Mouse (Mus musculus) midbrain, embryonic 11.5 days (tissue): ENCODE data around the gene Macrod1. TPM values are rescaled to one million over a fixed set of nuclear protein-coding genes. Genes with fewer than 3 reads are reported as not detected.

Source experiments
- ATAC-seq: fragments of 200-750 bp; cut with Nextera tagmentation; 2 replicates; pipeline ENCODE4 v1.8.0; 2017; ENCODE audit warnings: moderate TSS enrichment, moderate library complexity; ENCODE audit not compliant: low FRiP score
- DNase-seq: peaks from one replicate; pipeline ENCODE4 v3.0.0; 2015; ENCODE audit warnings: low spot score; ENCODE audit errors: missing footprints
- H3K27ac ChIP-seq: fragments of 300-500 bp; sonication (generic); 2 replicates; pipeline ENCODE4 v1.5.1; 2014; ENCODE audit warnings: low read depth, low read length
- H3K27me3 ChIP-seq: fragments of 300-500 bp; sonication (generic); 2 replicates; pipeline ENCODE4 v1.6.1; 2014; ENCODE audit warnings: mild to moderate bottlenecking, low read length, moderate library complexity, mixed read lengths; ENCODE audit not compliant: control insufficient read depth, insufficient read depth
- H3K36me3 ChIP-seq: fragments of 300-500 bp; sonication (generic); 2 replicates; pipeline ENCODE4 v1.6.1; 2014; ENCODE audit warnings: mild to moderate bottlenecking, low read length, moderate library complexity, mixed read lengths; ENCODE audit not compliant: control insufficient read depth, insufficient read depth
- H3K4me1 ChIP-seq: fragments of 300-500 bp; sonication (generic); 2 replicates; pipeline ENCODE4 v1.6.1; 2014; ENCODE audit warnings: low read length; ENCODE audit not compliant: control insufficient read depth, insufficient read depth
- H3K4me2 ChIP-seq: fragments of 300-500 bp; sonication (generic); 2 replicates; pipeline ENCODE4 v1.6.1; 2014; ENCODE audit warnings: mild to moderate bottlenecking, moderate library complexity
- H3K4me3 ChIP-seq: fragments of 300-500 bp; sonication (generic); 2 replicates; pipeline ENCODE4 v1.5.1; 2014; ENCODE audit warnings: low read depth, low read length
- H3K9ac ChIP-seq: fragments of 300-500 bp; sonication (generic); 2 replicates; pipeline ENCODE4 v1.6.1; 2014; ENCODE audit warnings: low read length
- H3K9me3 ChIP-seq: fragments of 300-500 bp; sonication (generic); 2 replicates; pipeline ENCODE4 v1.6.1; 2016; ENCODE audit warnings: low read length; ENCODE audit not compliant: control insufficient read depth
- WGBS: fragments of 180-500 bp; shearing (Covaris S2); extraction: QIAGEN DNeasy Blood & Tissue Kit; methylation state at CpG from one replicate; pipeline ENCODE4 v1.1.7; 2014; 5-methylcytosine and 5-hydroxymethylcytosine counted together
- polyA plus RNA-seq: library from polyadenylated mRNA; unstranded; fragments of >200 nt; fragmentation: Nextera tagmentation; extraction: Ambion mirVana; gene quantifications from 2 replicates; pipeline ENCODE4 v1.2.1, GENCODE M21; 2014

The Macrod1 gene
- polyA plus RNA-seq, 1 experiment from 2014 or later = 3.0 TPM

DNA sequence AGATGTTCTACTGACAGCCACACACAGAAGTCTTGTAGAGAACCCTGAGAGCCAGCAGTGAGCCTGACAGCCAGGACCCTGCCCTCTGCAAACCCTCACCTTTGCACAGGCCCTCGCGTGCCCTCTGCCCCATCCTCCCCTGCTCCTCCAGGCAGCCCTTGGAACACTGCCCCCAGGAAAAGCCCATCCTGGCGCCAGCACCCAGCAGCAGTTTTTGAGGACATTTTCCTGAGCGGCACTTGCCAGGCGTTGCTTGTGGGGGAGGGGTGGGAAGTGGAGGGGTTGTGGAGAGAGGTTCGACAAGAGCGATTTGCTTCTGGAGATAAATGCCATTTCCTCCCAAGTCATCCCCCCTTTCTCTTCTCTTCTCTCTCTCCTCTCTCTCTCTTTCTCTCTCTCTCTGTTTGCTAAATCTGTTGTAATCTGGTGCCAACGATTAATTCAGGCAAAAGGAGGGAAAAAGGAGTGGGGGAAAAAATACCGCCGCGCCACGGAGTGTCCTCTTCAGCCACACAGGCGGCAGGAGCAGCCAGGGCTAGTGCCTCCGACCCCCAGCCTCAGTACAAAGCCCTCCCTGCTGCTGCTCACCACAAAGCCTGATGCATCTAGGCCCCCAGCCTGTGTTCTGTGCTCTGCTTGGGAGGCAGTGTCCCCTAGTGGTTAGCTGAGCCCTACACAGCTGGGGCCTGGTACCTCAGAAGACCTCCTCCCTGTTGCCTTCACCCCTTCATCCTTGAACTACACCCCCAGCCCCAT is 103.7 kb downstream of the Macrod1 start:
- DNase-seq (peak; percentile 94), ATAC-seq (peak; percentile 86)
- WGBS = 3% methylated on average over 14 of the region's 14 CpGs
- Histone ChIP-seq H3K4me1 (peaks cover 46% of the 10 kb centered on the region), H3K27ac (0 out of 2 replicates have a peak overlapping the region, but pooled peaks have one; percentile 27), H3K27me3 (peaks cover 19% of the 10 kb centered on the region; the same call in 1 of the 2 replicates), H3K4me3 (peak overlapping the region; percentile 14; the same call in 1 of the 2 replicates), H3K9me3 (no peaks in the 10 kb centered on the region), H3K9ac (peak overlapping the region; percentile 62), H3K36me3 (no peaks in the 10 kb centered on the region), H3K4me2 (peak overlapping the region; percentile 34; the same call in 1 of the 2 replicates)

DNA sequence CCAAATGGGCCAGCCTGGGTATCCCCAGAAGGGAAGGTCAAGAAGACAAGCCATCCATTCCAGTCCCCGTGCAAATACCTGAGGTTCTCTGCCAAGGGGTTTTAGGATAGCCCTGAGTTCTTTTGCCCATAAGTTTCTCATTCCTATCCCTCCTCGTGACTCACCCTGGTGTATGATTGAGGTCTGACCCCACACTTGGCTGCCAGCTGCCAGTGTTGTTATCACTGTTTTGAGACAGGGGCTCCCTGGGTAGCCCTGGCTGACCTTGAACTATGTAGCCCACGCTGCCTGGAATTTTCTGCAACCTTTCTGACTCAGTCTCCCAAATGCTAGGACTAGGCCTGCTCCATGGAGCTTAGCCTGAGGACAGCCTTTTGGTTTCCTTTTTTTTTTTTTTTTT is 104.5 kb downstream of the Macrod1 start:
- ATAC-seq (no peak), DNase-seq (no peak)
- H3K4me2 ChIP-seq = no peak overlapping the region
- H3K4me1 ChIP-seq = peaks cover 46% of the 10 kb centered on the region
- H3K27ac ChIP-seq = no peak overlapping the region
- no peaks in the 10 kb centered on the region for H3K36me3 ChIP-seq
- peaks cover 21% of the 10 kb centered on the region for H3K27me3 ChIP-seq
- H3K9me3 ChIP-seq = no peaks in the 10 kb centered on the region
- H3K4me3 ChIP-seq = no peak overlapping the region
- WGBS = 79% methylated on average over 3 of the region's 3 CpGs
- no peak overlapping the region for H3K9ac ChIP-seq

DNA sequence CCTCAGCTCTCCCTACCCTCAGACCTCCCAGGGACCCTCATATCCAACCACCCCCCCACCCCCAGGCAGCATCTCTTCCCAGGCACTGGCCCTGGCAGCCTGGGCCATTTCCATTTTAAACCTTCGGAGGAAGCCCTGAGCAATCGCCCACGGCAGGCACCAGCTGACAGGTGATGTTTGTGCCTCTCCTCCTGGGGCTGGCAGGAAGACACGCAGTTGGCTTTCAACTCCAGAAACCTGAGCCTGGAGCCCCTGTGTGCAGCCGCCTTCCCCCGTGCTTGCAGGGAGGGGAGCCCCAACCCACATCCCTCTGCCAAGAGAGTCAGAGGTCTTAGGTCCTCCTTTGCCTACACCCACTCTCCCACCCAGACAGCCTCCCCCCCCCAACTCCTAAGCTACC is 107.6 kb downstream of the Macrod1 start:
- Histone ChIP-seq H3K9ac (peak overlapping the region; percentile 83), H3K4me3 (peak overlapping the region; percentile 73), H3K9me3 (no peaks in the 10 kb centered on the region), H3K4me1 (peaks cover 35% of the 10 kb centered on the region), H3K27ac (no peak overlapping the region), H3K4me2 (peak overlapping the region; percentile 99), H3K27me3 (peaks cover 35% of the 10 kb centered on the region), H3K36me3 (no peaks in the 10 kb centered on the region)
- WGBS = 10% methylated on average over 6 of the region's 6 CpGs
- DNase-seq (no peak), ATAC-seq (no peak)

DNA sequence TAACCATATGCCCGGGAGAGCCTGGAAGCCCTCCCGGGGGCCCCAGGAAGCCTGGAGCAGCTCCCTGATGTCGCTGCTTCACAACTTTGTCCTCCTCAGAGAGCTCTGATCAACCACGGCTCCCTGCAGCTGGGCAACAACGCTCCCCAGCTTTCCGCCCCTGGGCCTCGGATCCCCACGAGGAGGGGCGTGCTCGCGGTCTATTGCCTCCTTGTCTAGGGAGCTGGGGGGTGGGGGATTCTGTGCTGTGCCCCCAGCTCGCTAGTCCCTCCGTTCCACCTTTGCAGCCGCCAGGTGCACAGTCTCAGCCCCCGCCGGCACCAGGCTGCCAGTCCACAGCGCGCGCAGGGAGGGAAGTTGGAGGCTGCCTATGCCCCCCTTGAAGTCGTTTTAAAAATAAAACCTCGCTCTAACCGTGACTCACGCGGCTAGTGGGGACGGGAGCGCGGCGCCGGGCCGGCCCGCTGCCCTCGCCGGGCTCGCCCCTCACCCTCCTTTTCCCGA is 108.3 kb downstream of the Macrod1 start:
- WGBS = under 1% methylated on average over 35 of the region's 35 CpGs
- Histone ChIP-seq H3K9me3 (no peaks in the 10 kb centered on the region), H3K36me3 (no peaks in the 10 kb centered on the region), H3K9ac (peak overlapping the region; percentile 83), H3K4me3 (peak overlapping the region; percentile 73), H3K27ac (no peak overlapping the region), H3K27me3 (peaks cover 32% of the 10 kb centered on the region), H3K4me1 (peaks cover 30% of the 10 kb centered on the region), H3K4me2 (peak overlapping the region; percentile 99)
- no peak for ATAC-seq
- DNase-seq = peak; percentile 94

DNA sequence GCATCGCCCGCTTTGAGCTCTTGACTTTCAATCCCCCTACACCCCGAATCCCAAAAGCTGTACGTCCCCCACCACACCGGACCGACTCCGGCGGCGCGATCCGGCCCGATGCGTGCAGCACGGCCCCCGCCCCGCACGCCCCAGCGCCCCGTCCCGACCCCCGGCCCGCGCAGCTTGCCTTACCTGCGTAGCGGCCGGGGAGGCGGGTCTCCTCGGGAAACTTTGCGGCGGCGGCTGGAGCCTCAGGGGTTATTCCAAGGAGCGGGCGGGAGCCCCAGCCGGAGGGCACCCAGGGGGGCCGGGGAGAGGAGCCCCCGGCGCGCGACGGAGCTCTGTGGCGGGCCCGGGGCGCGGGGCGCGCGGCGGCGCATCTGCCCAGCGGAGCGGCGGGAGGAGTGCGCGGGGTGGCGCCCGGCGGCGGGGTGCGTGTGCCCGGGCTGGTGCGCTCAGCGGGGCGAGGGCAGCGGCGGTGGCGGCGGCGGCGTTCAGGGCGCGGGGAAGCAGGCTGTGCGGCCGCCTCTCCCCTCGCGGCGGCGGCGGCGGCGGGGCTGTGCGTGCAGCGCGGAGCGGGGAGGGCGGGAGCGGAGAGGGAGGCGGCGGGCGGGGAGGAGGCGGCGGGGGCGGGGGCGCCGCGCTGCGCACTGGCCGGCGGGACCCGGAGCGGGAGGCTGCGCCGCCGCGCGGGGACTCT is 109.0 kb downstream of the Macrod1 start:
- no peak overlapping the region for H3K27ac ChIP-seq
- H3K4me1 ChIP-seq = peaks cover 22% of the 10 kb centered on the region
- no peak for DNase-seq
- H3K9ac ChIP-seq = peak overlapping the region; percentile 83
- 1% methylated on average over 62 of the region's 105 CpGs for WGBS
- ATAC-seq = peak; percentile 50
- H3K4me3 ChIP-seq = peak overlapping the region; percentile 73
- H3K27me3 ChIP-seq = peaks cover 31% of the 10 kb centered on the region
- no peaks in the 10 kb centered on the region for H3K36me3 ChIP-seq
- H3K4me2 ChIP-seq = peak overlapping the region; percentile 99
- no peaks in the 10 kb centered on the region for H3K9me3 ChIP-seq

DNA sequence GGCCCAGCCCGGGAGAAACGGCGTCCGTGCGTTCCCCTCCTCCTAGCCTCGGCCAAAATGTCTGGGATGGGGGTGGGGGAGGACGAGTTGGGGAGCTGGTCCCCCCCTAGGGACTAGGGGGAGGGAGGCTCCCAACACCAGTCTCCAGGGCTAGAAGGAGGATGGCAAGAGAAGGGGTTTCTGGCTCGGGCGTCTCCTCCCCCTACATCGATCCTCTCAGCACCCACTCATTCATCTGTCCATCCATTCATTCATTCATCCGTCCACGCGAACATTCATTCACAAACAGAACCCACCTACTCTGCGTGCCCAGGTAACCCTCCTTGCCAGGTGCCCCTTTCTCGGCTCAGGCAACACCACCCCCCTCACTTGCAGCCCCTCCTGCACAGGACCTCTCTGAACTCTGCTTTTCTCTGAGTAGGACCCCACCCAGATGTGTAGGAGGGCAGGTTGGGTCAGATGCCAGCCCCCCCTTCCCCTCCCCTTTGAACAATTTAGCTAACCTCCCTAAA is 109.6 kb downstream of the Macrod1 start:
- DNase-seq (peak; percentile 91), ATAC-seq (peak; percentile 6)
- Histone ChIP-seq H3K27me3 (peaks cover 30% of the 10 kb centered on the region), H3K4me2 (peak overlapping the region; percentile 99), H3K36me3 (no peaks in the 10 kb centered on the region), H3K27ac (no peak overlapping the region), H3K4me3 (peak overlapping the region; percentile 73), H3K9me3 (no peaks in the 10 kb centered on the region), H3K4me1 (peaks cover 23% of the 10 kb centered on the region), H3K9ac (peak overlapping the region; percentile 83)
- 4% methylated on average over 15 of the region's 15 CpGs for WGBS

DNA sequence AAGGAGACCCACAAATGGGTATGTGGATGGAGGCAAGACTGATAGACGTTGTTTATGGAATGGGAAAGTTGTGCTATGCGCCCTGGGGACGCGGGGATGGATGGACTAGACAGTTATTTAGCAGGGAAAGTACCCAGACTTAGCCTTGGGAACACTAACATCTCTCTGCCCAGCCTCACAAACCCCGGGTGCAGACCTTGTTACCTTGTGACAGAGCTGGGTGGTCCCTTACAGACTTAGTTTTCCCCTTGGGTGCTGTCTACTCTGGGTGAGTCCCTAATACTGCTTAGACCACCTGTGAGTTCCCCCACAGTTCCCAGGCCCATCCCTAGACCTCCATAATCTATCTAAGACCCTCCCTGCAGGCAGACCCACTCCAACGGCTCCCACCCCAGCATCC is 110.2 kb downstream of the Macrod1 start:
- H3K4me3 ChIP-seq = no peak overlapping the region
- peaks cover 28% of the 10 kb centered on the region for H3K4me1 ChIP-seq
- no peaks in the 10 kb centered on the region for H3K36me3 ChIP-seq
- H3K27ac ChIP-seq = no peak overlapping the region
- H3K9me3 ChIP-seq = no peaks in the 10 kb centered on the region
- WGBS = 11% methylated on average over 6 of the region's 6 CpGs
- no peak overlapping the region for H3K9ac ChIP-seq
- peaks cover 30% of the 10 kb centered on the region for H3K27me3 ChIP-seq
- H3K4me2 ChIP-seq = no peak overlapping the region
- DNase-seq = peak; percentile 91
- ATAC-seq = no peak

DNA sequence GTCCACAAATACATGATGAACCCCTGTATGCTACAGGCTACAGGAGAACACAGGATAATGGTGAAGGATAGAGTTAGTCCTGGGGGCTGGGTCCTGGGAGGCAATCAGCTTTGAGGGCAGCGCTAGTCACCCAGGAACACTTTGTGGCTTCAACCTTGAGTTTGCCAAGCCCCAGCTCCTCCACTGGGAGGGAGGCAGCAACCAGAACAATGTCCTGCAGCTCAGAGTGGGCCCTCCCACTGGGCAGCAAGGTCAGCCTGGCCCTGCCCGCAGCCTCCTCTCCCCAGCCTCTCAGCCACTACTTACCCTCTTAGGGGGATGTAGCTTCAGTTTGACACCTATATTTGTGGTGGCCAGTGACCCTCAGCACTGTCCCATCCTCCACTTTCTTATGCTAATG is 111.8 kb downstream of the Macrod1 start:
- no peak overlapping the region for H3K4me3 ChIP-seq
- no peaks in the 10 kb centered on the region for H3K36me3 ChIP-seq
- no peak overlapping the region for H3K27ac ChIP-seq
- no peak overlapping the region for H3K9ac ChIP-seq
- H3K27me3 ChIP-seq = peaks cover 27% of the 10 kb centered on the region
- H3K4me2 ChIP-seq = no peak overlapping the region
- ATAC-seq = no peak
- DNase-seq = no peak
- no peaks in the 10 kb centered on the region for H3K9me3 ChIP-seq
- WGBS = 38% methylated on average over 2 of the region's 2 CpGs
- H3K4me1 ChIP-seq = peaks cover 41% of the 10 kb centered on the region

DNA sequence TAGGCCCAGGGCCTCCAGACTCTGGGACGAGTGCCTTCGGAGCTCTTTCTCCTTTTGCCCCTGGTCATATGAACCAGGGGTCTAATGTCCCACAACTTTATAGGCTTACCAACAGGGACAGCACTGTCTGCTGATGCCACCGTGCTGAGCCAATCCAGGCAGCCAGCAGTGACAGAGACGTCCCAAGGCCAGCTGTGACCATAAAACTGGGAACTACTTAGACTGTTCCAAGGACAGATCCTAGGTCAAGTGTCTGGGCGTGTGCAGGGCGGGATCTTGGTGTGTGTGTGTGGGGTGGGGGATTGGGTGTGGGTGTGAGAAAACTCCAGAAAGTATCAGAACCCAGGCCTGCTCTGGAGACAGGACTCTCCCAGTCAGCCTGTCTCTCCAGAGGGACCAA is 114.3 kb downstream of the Macrod1 start:
- H3K4me3 ChIP-seq = no peak overlapping the region

More for the DNA sequence above, 114.3 kb downstream of the Macrod1 start:
- ATAC-seq = no peak
- Histone ChIP-seq H3K27me3 (peaks cover 21% of the 10 kb centered on the region), H3K4me2 (no peak overlapping the region), H3K27ac (no peak overlapping the region), H3K36me3 (no peaks in the 10 kb centered on the region), H3K4me1 (peaks cover 30% of the 10 kb centered on the region), H3K9ac (peak overlapping the region; percentile 27; the same call in 1 of the 2 replicates), H3K9me3 (no peaks in the 10 kb centered on the region)
- WGBS = 77% methylated on average over 6 of the region's 6 CpGs
- no peak for DNase-seq
